Mouse (Mus musculus): Measurements from ENCODE around the gene Tbc1d7. TPM values are rescaled to one million over a fixed set of nuclear protein-coding genes. Genes with fewer than 3 reads are reported as not detected.

Tbc1d7 gene
- polyA plus RNA-seq, 1 experiment from 2014 or later, result 54.2 TPM

DNA sequence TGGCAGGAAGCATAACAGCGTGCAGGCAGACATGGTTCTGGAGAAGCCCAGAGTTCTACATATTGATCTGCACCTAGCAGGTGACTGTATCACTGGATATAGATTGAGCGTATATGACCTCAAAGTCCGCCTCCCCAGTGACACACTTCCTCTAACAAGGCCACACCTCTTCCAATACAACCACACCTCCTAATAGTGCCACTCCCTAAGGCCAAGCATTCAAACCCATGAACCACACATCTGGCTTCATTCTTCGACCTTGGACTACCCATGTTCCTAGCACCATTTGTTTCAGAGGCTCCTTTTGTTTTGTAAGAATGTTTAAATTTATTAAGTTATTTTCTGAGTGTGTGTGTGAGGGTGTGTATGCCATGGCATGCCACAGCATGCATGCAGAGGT is 16.4 kb upstream of the Tbc1d7 start:
- WGBS (ENCODE audit: insufficient replicate concordance), result 88% methylated on average over 4 of the region's 4 CpGs
- no peak overlapping the region for H3K4me3 ChIP-seq (ENCODE audit: low read depth, low read length)
- no peaks in the 10 kb centered on the region for H3K36me3 ChIP-seq (ENCODE audit: control insufficient read depth, insufficient read depth, low read length)
- H3K27me3 ChIP-seq (ENCODE audit: control insufficient read depth, insufficient read depth, low read length), result no peaks in the 10 kb centered on the region
- no peak overlapping the region for H3K9ac ChIP-seq (ENCODE audit: low read depth, low read length)
- H3K27ac ChIP-seq (ENCODE audit: low read depth, low read length), result no peak overlapping the region
- ATAC-seq (replicated peaks; ENCODE audit: insufficient number of reproducible peaks, low FRiP score, low TSS enrichment), result no peak
- H3K4me1 ChIP-seq (ENCODE audit: control insufficient read depth, insufficient read depth, low read length), result peaks cover 25% of the 10 kb centered on the region
- H3K9me3 ChIP-seq (replicated peaks; ENCODE audit: control insufficient read depth, low read length), result 0 out of 2 replicates have a peak, but pooled peaks cover 2% of the 10 kb centered on the region
- no peak overlapping the region for H3K4me2 ChIP-seq

- WGBS (ENCODE audit: insufficient replicate concordance), result 64% methylated on average over 8 of the region's 8 CpGs
- Histone ChIP-seq H3K9me3 (replicated peaks; ENCODE audit: control insufficient read depth, low read length) (0 out of 2 replicates have a peak, but pooled peaks cover 2% of the 10 kb centered on the region), H3K4me2 (peak overlapping the region; percentile 59), H3K27ac (ENCODE audit: low read depth, low read length) (no peak overlapping the region), H3K9ac (ENCODE audit: low read depth, low read length) (0 out of 2 replicates have a peak overlapping the region, but pooled peaks have one; percentile 47), H3K27me3 (ENCODE audit: control insufficient read depth, insufficient read depth, low read length) (no peaks in the 10 kb centered on the region; the same call in 1 of the 2 replicates), H3K4me1 (ENCODE audit: control insufficient read depth, insufficient read depth, low read length) (peaks cover 15% of the 10 kb centered on the region), H3K36me3 (ENCODE audit: control insufficient read depth, insufficient read depth, low read length) (no peaks in the 10 kb centered on the region), H3K4me3 (ENCODE audit: low read depth, low read length) (peak overlapping the region; percentile 25)
- no peak for ATAC-seq (replicated peaks; ENCODE audit: insufficient number of reproducible peaks, low FRiP score, low TSS enrichment)
These were observed 12.2 kb upstream of the Tbc1d7 start for GRCm38 (mm10) chr13:43183248-43184055.

DNA sequence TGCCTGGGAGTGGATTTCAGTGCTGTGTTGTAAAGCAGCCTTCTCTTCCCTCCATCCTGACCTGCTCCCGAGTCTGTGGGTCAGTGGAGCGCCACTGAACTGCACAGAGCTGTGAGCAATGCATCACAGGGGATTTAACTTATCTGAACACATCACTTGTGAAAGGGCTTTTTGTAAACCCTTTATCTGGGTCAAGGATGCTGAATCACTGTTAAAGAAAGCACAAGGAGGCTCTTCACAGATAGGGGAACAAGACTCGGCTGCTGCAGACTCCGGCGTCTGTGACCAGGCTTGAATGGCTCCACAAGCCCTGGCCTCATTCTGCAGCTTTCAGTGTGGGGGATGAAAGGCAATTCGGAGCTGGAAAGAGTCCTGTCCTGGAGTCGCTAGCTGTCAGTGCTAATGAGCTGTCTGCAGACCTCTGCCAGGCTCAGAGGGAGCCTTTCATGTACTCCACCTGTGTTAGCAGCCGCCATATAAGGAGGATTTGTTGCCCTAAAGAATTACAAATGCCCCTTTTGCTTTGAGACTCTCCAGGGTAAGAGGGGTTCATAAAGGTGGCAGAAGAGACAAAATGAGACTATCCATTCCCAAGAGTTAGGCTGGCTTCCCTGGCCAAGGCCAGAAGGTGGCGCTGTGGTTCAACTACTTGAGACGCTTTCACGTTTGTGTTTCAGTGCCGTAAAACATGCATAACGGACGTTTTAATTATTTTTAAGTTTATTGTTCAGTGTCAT is 11.3 kb upstream of the Tbc1d7 start:
- H3K9ac ChIP-seq (ENCODE audit: low read depth, low read length), result peak overlapping the region; percentile 47; the same call in 1 of the 2 replicates
- H3K4me1 ChIP-seq (ENCODE audit: control insufficient read depth, insufficient read depth, low read length), result peaks cover 15% of the 10 kb centered on the region
- no peak overlapping the region for H3K27ac ChIP-seq (ENCODE audit: low read depth, low read length)
- WGBS (ENCODE audit: insufficient replicate concordance), result 10% methylated on average over 14 of the region's 14 CpGs
- no peaks in the 10 kb centered on the region for H3K36me3 ChIP-seq (ENCODE audit: control insufficient read depth, insufficient read depth, low read length)
- H3K9me3 ChIP-seq (replicated peaks; ENCODE audit: control insufficient read depth, low read length), result no peaks in the 10 kb centered on the region
- ATAC-seq (replicated peaks; ENCODE audit: insufficient number of reproducible peaks, low FRiP score, low TSS enrichment), result no peak
- H3K27me3 ChIP-seq (ENCODE audit: control insufficient read depth, insufficient read depth, low read length), result no peaks in the 10 kb centered on the region; the same call in 1 of the 2 replicates
- H3K4me3 ChIP-seq (ENCODE audit: low read depth, low read length), result peak overlapping the region; percentile 25
- peak overlapping the region; percentile 59 for H3K4me2 ChIP-seq

DNA sequence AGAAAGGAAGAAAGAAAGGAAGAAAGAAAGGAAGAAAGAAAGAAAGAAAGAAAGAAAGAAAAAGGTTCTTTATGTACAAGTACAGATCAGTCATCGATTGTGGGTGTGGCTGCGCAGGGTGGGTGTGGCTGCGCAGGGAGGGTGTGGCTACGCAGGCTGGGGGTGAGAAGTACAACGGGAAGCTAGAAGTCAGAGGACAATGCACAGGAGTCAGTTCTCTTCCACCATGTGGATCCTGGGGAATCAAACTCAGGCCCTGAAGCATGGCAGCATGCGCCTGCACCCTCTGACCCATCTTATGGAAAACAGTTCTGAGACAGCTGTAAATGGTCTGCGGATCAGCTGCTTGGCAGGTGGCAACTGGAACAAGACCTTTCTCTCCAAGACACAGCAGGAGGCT is 9.8 kb upstream of the Tbc1d7 start:
- 63% methylated on average over 7 of the region's 7 CpGs for WGBS (ENCODE audit: insufficient replicate concordance)
- no peak overlapping the region for H3K27ac ChIP-seq (ENCODE audit: low read depth, low read length)
- H3K4me3 ChIP-seq (ENCODE audit: low read depth, low read length), result no peak overlapping the region
- 0 out of 2 replicates have a peak, but pooled peaks have one; percentile 67 for ATAC-seq (replicated peaks; ENCODE audit: insufficient number of reproducible peaks, low FRiP score, low TSS enrichment)
- peaks cover 15% of the 10 kb centered on the region for H3K4me1 ChIP-seq (ENCODE audit: control insufficient read depth, insufficient read depth, low read length)
- H3K36me3 ChIP-seq (ENCODE audit: control insufficient read depth, insufficient read depth, low read length), result no peaks in the 10 kb centered on the region
- no peak overlapping the region for H3K4me2 ChIP-seq
- H3K9ac ChIP-seq (ENCODE audit: low read depth, low read length), result no peak overlapping the region
- no peaks in the 10 kb centered on the region for H3K9me3 ChIP-seq (replicated peaks; ENCODE audit: control insufficient read depth, low read length)
- H3K27me3 ChIP-seq (ENCODE audit: control insufficient read depth, insufficient read depth, low read length), result no peaks in the 10 kb centered on the region; the same call in 1 of the 2 replicates

DNA sequence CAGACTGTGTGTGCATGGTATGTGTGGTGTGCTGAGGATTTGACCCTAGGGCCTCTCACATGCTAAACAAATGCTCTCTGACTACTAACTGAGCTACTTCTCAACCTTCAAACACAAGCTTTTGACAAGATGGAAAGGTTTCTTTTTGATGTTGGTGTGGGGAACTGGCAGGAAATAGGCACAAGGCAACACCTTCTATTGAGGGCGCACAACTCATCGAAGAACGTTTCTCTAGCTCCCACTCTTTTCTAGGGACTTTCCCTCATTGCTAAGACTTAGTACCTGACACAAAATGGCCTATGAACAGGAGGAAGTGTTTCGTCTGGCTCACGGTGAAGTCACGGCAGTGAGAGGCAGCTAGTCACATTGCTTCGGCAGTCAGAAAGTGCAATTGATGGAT is 6.0 kb upstream of the Tbc1d7 start:
- no peak overlapping the region for H3K9ac ChIP-seq (ENCODE audit: low read depth, low read length)
- H3K9me3 ChIP-seq (replicated peaks; ENCODE audit: control insufficient read depth, low read length), result no peaks in the 10 kb centered on the region
- no peaks in the 10 kb centered on the region for H3K36me3 ChIP-seq (ENCODE audit: control insufficient read depth, insufficient read depth, low read length)
- no peaks in the 10 kb centered on the region; the same call in 1 of the 2 replicates for H3K27me3 ChIP-seq (ENCODE audit: control insufficient read depth, insufficient read depth, low read length)
- peaks cover 4% of the 10 kb centered on the region for H3K4me1 ChIP-seq (ENCODE audit: control insufficient read depth, insufficient read depth, low read length)
- no peak overlapping the region for H3K4me2 ChIP-seq
- no peak for ATAC-seq (replicated peaks; ENCODE audit: insufficient number of reproducible peaks, low FRiP score, low TSS enrichment)
- no peak overlapping the region for H3K27ac ChIP-seq (ENCODE audit: low read depth, low read length)
- 83% methylated on average over 7 of the region's 7 CpGs for WGBS (ENCODE audit: insufficient replicate concordance)
- no peak overlapping the region for H3K4me3 ChIP-seq (ENCODE audit: low read depth, low read length)

DNA sequence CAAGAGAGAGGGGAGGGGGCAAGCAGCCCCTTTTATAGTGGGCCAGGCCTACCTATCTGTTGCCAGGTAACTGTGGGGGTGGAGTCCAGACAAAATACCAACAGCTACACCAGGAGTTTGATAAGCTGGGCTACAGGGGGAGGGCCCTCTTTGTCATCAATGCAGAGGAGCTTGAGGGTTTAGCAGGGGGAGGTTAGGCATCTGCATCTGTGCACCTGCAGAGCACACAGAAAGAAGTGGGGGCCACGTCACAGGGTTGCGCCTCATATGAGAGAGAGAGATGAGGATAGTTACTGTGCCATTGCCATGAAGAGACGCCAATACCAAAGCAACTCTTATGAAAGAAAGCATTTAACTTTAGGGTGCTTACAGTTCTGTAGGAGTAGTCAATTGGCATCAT is 5.4 kb upstream of the Tbc1d7 start:
- H3K4me3 ChIP-seq (ENCODE audit: low read depth, low read length), result no peak overlapping the region
- H3K27me3 ChIP-seq (ENCODE audit: control insufficient read depth, insufficient read depth, low read length), result no peaks in the 10 kb centered on the region; the same call in 1 of the 2 replicates
- ATAC-seq (replicated peaks; ENCODE audit: insufficient number of reproducible peaks, low FRiP score, low TSS enrichment), result no peak

DNA sequence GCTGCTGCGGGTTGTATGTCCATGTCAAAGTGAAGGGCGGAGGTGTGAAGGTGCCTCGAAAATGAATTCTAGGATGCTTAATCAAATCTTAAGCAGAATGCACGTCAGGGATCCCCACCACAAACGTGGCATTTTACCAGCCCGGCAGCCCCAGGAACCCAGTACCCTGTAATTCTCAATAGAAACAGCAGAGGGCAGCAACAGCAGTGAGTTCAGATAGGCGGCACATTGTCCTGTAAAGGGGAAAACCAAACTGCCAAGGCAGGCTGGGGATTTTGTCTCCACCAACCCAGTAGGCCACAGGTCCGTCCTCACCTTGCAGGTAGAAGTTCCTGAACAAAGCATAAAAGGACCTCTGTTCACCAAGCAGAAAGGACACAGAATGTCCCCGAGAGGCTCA is 2.0 kb upstream of the Tbc1d7 start:
- H3K4me2 ChIP-seq, result peak overlapping the region; percentile 37

More for the DNA sequence above, 5.4 kb upstream of the Tbc1d7 start:
- Histone ChIP-seq H3K9ac (ENCODE audit: low read depth, low read length) (no peak overlapping the region), H3K27ac (ENCODE audit: low read depth, low read length) (no peak overlapping the region), H3K9me3 (replicated peaks; ENCODE audit: control insufficient read depth, low read length) (no peaks in the 10 kb centered on the region), H3K36me3 (ENCODE audit: control insufficient read depth, insufficient read depth, low read length) (no peaks in the 10 kb centered on the region), H3K4me2 (no peak overlapping the region), H3K4me1 (ENCODE audit: control insufficient read depth, insufficient read depth, low read length) (peaks cover 7% of the 10 kb centered on the region)
- WGBS (ENCODE audit: insufficient replicate concordance), result 92% methylated on average over 3 of the region's 3 CpGs

GRCm38 (mm10) chr13:43172036-43172713 is 874 bp upstream of the Tbc1d7 start:
- WGBS (ENCODE audit: insufficient replicate concordance), result 24% methylated on average over 14 of the region's 14 CpGs
- Histone ChIP-seq H3K27ac (ENCODE audit: low read depth, low read length) (peak overlapping the region; percentile 18; the same call in 1 of the 2 replicates), H3K4me1 (ENCODE audit: control insufficient read depth, insufficient read depth, low read length) (peaks cover 7% of the 10 kb centered on the region), H3K9ac (ENCODE audit: low read depth, low read length) (peak overlapping the region; percentile 93), H3K27me3 (ENCODE audit: control insufficient read depth, insufficient read depth, low read length) (no peaks in the 10 kb centered on the region), H3K4me2 (peak overlapping the region; percentile 83), H3K9me3 (replicated peaks; ENCODE audit: control insufficient read depth, low read length) (no peaks in the 10 kb centered on the region), H3K36me3 (ENCODE audit: control insufficient read depth, insufficient read depth, low read length) (no peaks in the 10 kb centered on the region), H3K4me3 (ENCODE audit: low read depth, low read length) (peak overlapping the region; percentile 78)
- no peak for ATAC-seq (replicated peaks; ENCODE audit: insufficient number of reproducible peaks, low FRiP score, low TSS enrichment)

More for the DNA sequence above, 2.0 kb upstream of the Tbc1d7 start:
- Histone ChIP-seq H3K36me3 (ENCODE audit: control insufficient read depth, insufficient read depth, low read length) (no peaks in the 10 kb centered on the region), H3K27ac (ENCODE audit: low read depth, low read length) (no peak overlapping the region), H3K4me3 (ENCODE audit: low read depth, low read length) (no peak overlapping the region), H3K4me1 (ENCODE audit: control insufficient read depth, insufficient read depth, low read length) (peaks cover 7% of the 10 kb centered on the region), H3K9me3 (replicated peaks; ENCODE audit: control insufficient read depth, low read length) (no peaks in the 10 kb centered on the region), H3K27me3 (ENCODE audit: control insufficient read depth, insufficient read depth, low read length) (no peaks in the 10 kb centered on the region), H3K9ac (ENCODE audit: low read depth, low read length) (no peak overlapping the region)
- no peak for ATAC-seq (replicated peaks; ENCODE audit: insufficient number of reproducible peaks, low FRiP score, low TSS enrichment)
- WGBS (ENCODE audit: insufficient replicate concordance), result 15% methylated on average over 9 of the region's 9 CpGs

Data from heart, embryonic 11.5 days (tissue).